Mouse (Mus musculus) intestine, postnatal 0 days (tissue): ENCODE measurements around the gene Pidd1. TPM values are rescaled to one million over a fixed set of nuclear protein-coding genes. Genes with fewer than 3 reads are reported as not detected.

Experiments used
- ATAC-seq: fragments of 200-750 bp; cut with Nextera tagmentation; 2 replicates; pipeline ENCODE4 v1.8.0; 2017; ENCODE audit warnings: mild to moderate bottlenecking, moderate TSS enrichment, moderate library complexity
- H3K27ac ChIP-seq: fragments of 300-500 bp; sonication (generic); 2 replicates; pipeline ENCODE4 v1.5.1; 2014; ENCODE audit warnings: mild to moderate bottlenecking, low read depth, low read length, moderate library complexity
- H3K27me3 ChIP-seq: fragments of 300-500 bp; sonication (generic); replicated peaks from 2 replicates; pipeline ENCODE4 v1.6.1; 2014; ENCODE audit warnings: low read length, mixed read lengths; ENCODE audit not compliant: control insufficient read depth, insufficient read depth
- H3K36me3 ChIP-seq: fragments of 300-500 bp; sonication (generic); 2 replicates; pipeline ENCODE4 v1.6.1; 2014; ENCODE audit warnings: mild to moderate bottlenecking, moderate library complexity; ENCODE audit not compliant: control insufficient read depth, insufficient read depth
- H3K4me1 ChIP-seq: fragments of 300-500 bp; sonication (generic); replicated peaks from 2 replicates; pipeline ENCODE4 v1.6.1; 2014; ENCODE audit warnings: antibody characterized with exemption, low read length, mixed read lengths; ENCODE audit not compliant: control insufficient read depth, insufficient read depth
- H3K4me2 ChIP-seq: fragments of 300-500 bp; sonication (generic); replicated peaks from 2 replicates; pipeline ENCODE4 v1.6.1; 2014; ENCODE audit warnings: low read depth, mild to moderate bottlenecking, moderate library complexity
- H3K4me3 ChIP-seq: fragments of 300-500 bp; sonication (generic); 2 replicates; pipeline ENCODE4 v1.5.1; 2014; ENCODE audit warnings: low read depth, low read length
- H3K9ac ChIP-seq: fragments of 300-500 bp; sonication (generic); 2 replicates; pipeline ENCODE4 v1.6.1; 2014; ENCODE audit warnings: mild to moderate bottlenecking, low read depth, low read length
- H3K9me3 ChIP-seq: fragments of 300-500 bp; sonication (generic); 2 replicates; pipeline ENCODE4 v1.6.1; 2016; ENCODE audit warnings: mixed run types; ENCODE audit not compliant: control insufficient read depth
- CTCF ChIP-seq: sonication (generic); IDR thresholded peaks from 2 replicates; pipeline ENCODE4 v1.5.1; 2016; ENCODE audit warnings: low read depth, mild to moderate bottlenecking, control low read depth, antibody characterized with exemption, moderate library complexity
- WGBS: fragments of 180-500 bp; shearing (Covaris S2); extraction: QIAGEN DNeasy Blood & Tissue Kit; methylation state at CpG from one replicate; pipeline ENCODE4 v1.1.7; 2014; 5-methylcytosine and 5-hydroxymethylcytosine counted together
- polyA plus RNA-seq: library from polyadenylated mRNA; unstranded; fragments of >200 nt; fragmentation: Nextera tagmentation; extraction: Ambion mirVana; gene quantifications from 2 replicates; pipeline ENCODE4 v1.2.1, GENCODE M21; 2015

Gene Pidd1
- polyA plus RNA-seq, 1 experiment from 2014 or later, result 1.6 TPM

GRCm38 (mm10) chr7:141480842-141481497 is 37.1 kb upstream of the Pidd1 start:
- peaks cover 18% of the 10 kb centered on the region; the same call in 1 of the 2 replicates for H3K27me3 ChIP-seq
- WGBS, result 9% methylated on average over 10 of the region's 10 CpGs
- ATAC-seq, result peak; percentile 54
- no peaks in the 10 kb centered on the region for H3K9me3 ChIP-seq
- peaks cover 3% of the 10 kb centered on the region; the same call in 1 of the 2 replicates for H3K4me1 ChIP-seq
- TF ChIP-seq CTCF, result peak; percentile 97
- H3K9ac ChIP-seq, result no peak overlapping the region
- peak overlapping the region; percentile 48 for H3K4me3 ChIP-seq
- no peak overlapping the region for H3K27ac ChIP-seq
- H3K36me3 ChIP-seq, result no peaks in the 10 kb centered on the region
- H3K4me2 ChIP-seq, result peak overlapping the region; percentile 89

GRCm38 (mm10) chr7:141478270-141478748 is 34.5 kb upstream of the Pidd1 start:
- Histone ChIP-seq H3K4me2 (peak overlapping the region; percentile 21; the same call in 1 of the 2 replicates), H3K4me3 (no peak overlapping the region), H3K4me1 (peaks cover 10% of the 10 kb centered on the region; the same call in 1 of the 2 replicates), H3K27me3 (peaks cover 18% of the 10 kb centered on the region; the same call in 1 of the 2 replicates), H3K9ac (no peak overlapping the region), H3K36me3 (no peaks in the 10 kb centered on the region), H3K27ac (no peak overlapping the region; the same call in 1 of the 2 replicates), H3K9me3 (no peaks in the 10 kb centered on the region)
- TF ChIP-seq CTCF, result no peak
- 76% methylated on average over 5 of the region's 5 CpGs for WGBS
- ATAC-seq, result no peak

- Histone ChIP-seq H3K9me3 (no peaks in the 10 kb centered on the region), H3K4me3 (no peak overlapping the region), H3K36me3 (peaks cover 1% of the 10 kb centered on the region; the same call in 1 of the 2 replicates), H3K4me1 (peaks cover 10% of the 10 kb centered on the region; the same call in 1 of the 2 replicates), H3K4me2 (peak overlapping the region; percentile 21), H3K27me3 (peaks cover 12% of the 10 kb centered on the region; the same call in 1 of the 2 replicates), H3K27ac (peak overlapping the region; percentile 87), H3K9ac (no peak overlapping the region)
- no peak for TF ChIP-seq CTCF
- WGBS, result 53% methylated on average over 4 of the region's 4 CpGs
- ATAC-seq, result no peak
Observed at GRCm38 (mm10) chr7:141477578-141478269, 33.9 kb upstream of the Pidd1 start.

- TF ChIP-seq CTCF, result peak; percentile 30
- H3K9ac ChIP-seq, result 0 out of 2 replicates have a peak overlapping the region, but pooled peaks have one; percentile 59
- peaks cover 4% of the 10 kb centered on the region; the same call in 1 of the 2 replicates for H3K27me3 ChIP-seq
- H3K9me3 ChIP-seq, result no peaks in the 10 kb centered on the region
- ATAC-seq, result no peak
- peak overlapping the region; percentile 98 for H3K4me2 ChIP-seq
- WGBS, result 20% methylated on average over 7 of the region's 7 CpGs
- peaks cover 8% of the 10 kb centered on the region for H3K36me3 ChIP-seq
- peaks cover 10% of the 10 kb centered on the region; the same call in 1 of the 2 replicates for H3K4me1 ChIP-seq
- peak overlapping the region; percentile 87 for H3K27ac ChIP-seq
- H3K4me3 ChIP-seq, result peak overlapping the region; percentile 62; the same call in 1 of the 2 replicates
Observed at GRCm38 (mm10) chr7:141476981-141477370, 33.2 kb upstream of the Pidd1 start.

- Histone ChIP-seq H3K4me3 (peak overlapping the region; percentile 62), H3K27me3 (no peaks in the 10 kb centered on the region), H3K27ac (peak overlapping the region; percentile 87), H3K4me1 (peaks cover 10% of the 10 kb centered on the region; the same call in 1 of the 2 replicates), H3K9me3 (no peaks in the 10 kb centered on the region), H3K9ac (peak overlapping the region; percentile 59; the same call in 1 of the 2 replicates), H3K4me2 (peak overlapping the region; percentile 98), H3K36me3 (peaks cover 10% of the 10 kb centered on the region)
- WGBS, result 1% methylated on average over 17 of the region's 17 CpGs
- peak; percentile 60 for TF ChIP-seq CTCF
- peak; percentile 51 for ATAC-seq
Observed at GRCm38 (mm10) chr7:141476226-141476980, 32.6 kb upstream of the Pidd1 start.
